Mouse (Mus musculus) cortical plate, adult 2 months (tissue): ENCODE measurements around the gene Gpr183. TPM values are rescaled to one million over a fixed set of nuclear protein-coding genes. Genes with fewer than 3 reads are reported as not detected.

Source experiments
- H3K27ac ChIP-seq: fragments of 200-500 bp; 2 replicates; pipeline ENCODE4 v1.5.1; 2012; ENCODE audit warnings: low read length, control low read depth, inconsistent platforms; ENCODE audit not compliant: insufficient read depth
- H3K4me1 ChIP-seq: fragments of 200-500 bp; 2 replicates; pipeline ENCODE4 v1.6.1; 2011; ENCODE audit warnings: low read length; ENCODE audit not compliant: control insufficient read depth, insufficient read depth
- H3K4me3 ChIP-seq: fragments of 200-500 bp; 2 replicates; pipeline ENCODE4 v1.5.1; 2011; ENCODE audit warnings: mild to moderate bottlenecking, low read length, control low read depth; ENCODE audit not compliant: insufficient read depth
- CTCF ChIP-seq: fragments of 200-500 bp; IDR thresholded peaks from 2 replicates; pipeline ENCODE4 v1.5.1; 2011; ENCODE audit warnings: mild to moderate bottlenecking, control low read depth, low read length; ENCODE audit not compliant: insufficient read depth; ENCODE audit errors: extremely low read depth
- POLR2A ChIP-seq: fragments of 200-500 bp; IDR thresholded peaks from 2 replicates; pipeline ENCODE4 v1.6.1; 2011; ENCODE audit warnings: mild to moderate bottlenecking, low read length, control low read depth; ENCODE audit not compliant: insufficient read depth; ENCODE audit errors: extremely low read depth
- polyA plus RNA-seq: library from polyadenylated mRNA; depleted of rRNA; stranded (reverse); fragments of >200 nt; gene quantifications from 2 replicates; pipeline ENCODE4 v1.2.3, GENCODE M21; 2012

Gene Gpr183
- polyA plus RNA-seq, 1 experiment = 1.6 TPM

- H3K4me1 ChIP-seq = peaks cover 1% of the 10 kb centered on the region; the same call in 1 of the 2 replicates
- TF ChIP-seq POLR2A (no peak), CTCF (no peak)
- H3K4me3 ChIP-seq = no peak overlapping the region
- H3K27ac ChIP-seq = no peak overlapping the region
Observed at GRCm38 (mm10) chr14:122000346-122001105, 35.5 kb upstream of the Gpr183 start.

GRCm38 (mm10) chr14:121999455-121999854, 34.5 kb upstream of the Gpr183 start:
- H3K4me1 ChIP-seq = peaks cover 1% of the 10 kb centered on the region
- no peak overlapping the region for H3K4me3 ChIP-seq
- H3K27ac ChIP-seq = no peak overlapping the region
- TF ChIP-seq CTCF = no peak
- no peak for TF ChIP-seq POLR2A

- no peak for TF ChIP-seq POLR2A
- TF ChIP-seq CTCF = no peak
- H3K4me1 ChIP-seq = peaks cover 5% of the 10 kb centered on the region
- H3K27ac ChIP-seq = no peak overlapping the region
- H3K4me3 ChIP-seq = no peak overlapping the region
Observed at GRCm38 (mm10) chr14:121996786-121997185, 31.8 kb upstream of the Gpr183 start.

- peaks cover 3% of the 10 kb centered on the region for H3K4me1 ChIP-seq
- H3K27ac ChIP-seq = no peak overlapping the region
- TF ChIP-seq CTCF (no peak), POLR2A (no peak)
- H3K4me3 ChIP-seq = no peak overlapping the region
Observed at GRCm38 (mm10) chr14:121995557-121995870, 30.5 kb upstream of the Gpr183 start.

GRCm38 (mm10) chr14:121994846-121995556, 30.0 kb upstream of the Gpr183 start:
- peaks cover 3% of the 10 kb centered on the region for H3K4me1 ChIP-seq
- H3K27ac ChIP-seq = no peak overlapping the region
- no peak overlapping the region for H3K4me3 ChIP-seq
- no peak for TF ChIP-seq POLR2A

GRCm38 (mm10) chr14:121994171-121994700, 29.2 kb upstream of the Gpr183 start:
- H3K4me3 ChIP-seq = no peak overlapping the region
- peaks cover 3% of the 10 kb centered on the region for H3K4me1 ChIP-seq
- no peak for TF ChIP-seq CTCF
- TF ChIP-seq POLR2A = no peak
- no peak overlapping the region for H3K27ac ChIP-seq

GRCm38 (mm10) chr14:121993616-121994015, 28.6 kb upstream of the Gpr183 start:
- Histone ChIP-seq H3K27ac (no peak overlapping the region), H3K4me3 (no peak overlapping the region), H3K4me1 (peaks cover 3% of the 10 kb centered on the region)
- TF ChIP-seq POLR2A (no peak), CTCF (no peak)

- TF ChIP-seq CTCF (no peak), POLR2A (no peak)
- Histone ChIP-seq H3K4me3 (no peak overlapping the region), H3K27ac (no peak overlapping the region), H3K4me1 (peaks cover 3% of the 10 kb centered on the region)
Observed at GRCm38 (mm10) chr14:121992395-121993280, 27.6 kb upstream of the Gpr183 start.

GRCm38 (mm10) chr14:121991921-121992320, 26.9 kb upstream of the Gpr183 start:
- H3K4me3 ChIP-seq = no peak overlapping the region
- no peak for TF ChIP-seq CTCF
- no peak for TF ChIP-seq POLR2A
- peaks cover 3% of the 10 kb centered on the region for H3K4me1 ChIP-seq
- H3K27ac ChIP-seq = no peak overlapping the region

GRCm38 (mm10) chr14:121990897-121991296, 25.9 kb upstream of the Gpr183 start:
- no peak overlapping the region for H3K4me3 ChIP-seq
- H3K27ac ChIP-seq = no peak overlapping the region
- H3K4me1 ChIP-seq = peaks cover 5% of the 10 kb centered on the region
- TF ChIP-seq POLR2A = no peak
- no peak for TF ChIP-seq CTCF
